Mouse (Mus musculus) ES-Bruce4 (cell line): ENCODE results near the gene Lrba. TPM values are rescaled to one million over a fixed set of nuclear protein-coding genes. Genes with fewer than 3 reads are reported as not detected.

ENCODE experiments used
- H3K27ac ChIP-seq: 2 replicates; pipeline ENCODE4 v1.5.1; 2012; ENCODE audit warnings: low read length, inconsistent platforms; ENCODE audit not compliant: insufficient read depth
- H3K27me3 ChIP-seq: 2 replicates; pipeline ENCODE4 v1.6.1; 2012; ENCODE audit warnings: mild to moderate bottlenecking, low read length, inconsistent platforms; ENCODE audit not compliant: control insufficient read depth, poor library complexity, insufficient read depth, severe bottlenecking
- H3K36me3 ChIP-seq: 2 replicates; pipeline ENCODE4 v1.6.1; 2012; ENCODE audit warnings: inconsistent platforms, mild to moderate bottlenecking, low read length, moderate library complexity; ENCODE audit not compliant: control insufficient read depth, poor library complexity, insufficient read depth, severe bottlenecking
- H3K4me1 ChIP-seq: one replicate; pipeline ENCODE4 v1.8.1; 2011; ENCODE audit warnings: low read length; ENCODE audit not compliant: control insufficient read depth, insufficient read depth
- H3K4me3 ChIP-seq: 2 replicates; pipeline ENCODE4 v1.5.1; 2011; ENCODE audit warnings: low read depth, mild to moderate bottlenecking, low read length
- H3K9ac ChIP-seq: 2 replicates; pipeline ENCODE4 v1.6.1; 2012; ENCODE audit warnings: low read depth, mild to moderate bottlenecking, inconsistent platforms; ENCODE audit not compliant: poor library complexity, severe bottlenecking
- H3K9me3 ChIP-seq: replicated peaks from 2 replicates; pipeline ENCODE4 v1.6.1; 2012; ENCODE audit warnings: mild to moderate bottlenecking, low read length, inconsistent platforms; ENCODE audit not compliant: control insufficient read depth, poor library complexity, insufficient read depth, severe bottlenecking
- CTCF ChIP-seq: IDR thresholded peaks from one replicate; pipeline ENCODE4 v1.8.1; 2011; ENCODE audit warnings: low read depth, low read length
- EP300 ChIP-seq: IDR thresholded peaks from 2 replicates; pipeline ENCODE4 v1.6.1; 2011; ENCODE audit warnings: low read depth, low read length; ENCODE audit not compliant: insufficient read depth
- POLR2A ChIP-seq: IDR thresholded peaks from one replicate; pipeline ENCODE4 v1.8.1; 2011; ENCODE audit warnings: low read length; ENCODE audit not compliant: insufficient read depth
- polyA plus RNA-seq: library from polyadenylated mRNA; stranded (reverse); fragments of >200 nt; gene quantifications from 2 replicates; pipeline ENCODE4 v1.2.4, GENCODE M21; 2011; ENCODE audit warnings: low read depth; ENCODE audit not compliant: missing spikeins, insufficient read depth, insufficient read length

Gene Lrba
- polyA plus RNA-seq, 1 experiment = 24.5 TPM

- no peaks in the 10 kb centered on the region for H3K4me1 ChIP-seq
- H3K36me3 ChIP-seq = no peaks in the 10 kb centered on the region
- no peaks in the 10 kb centered on the region for H3K27me3 ChIP-seq
- TF ChIP-seq CTCF (no peak), POLR2A (no peak), EP300 (no peak)
- no peak overlapping the region for H3K4me3 ChIP-seq
- no peak overlapping the region for H3K27ac ChIP-seq
- H3K9ac ChIP-seq = no peak overlapping the region
- no peaks in the 10 kb centered on the region for H3K9me3 ChIP-seq
Observed at GRCm38 (mm10) chr3:86385047-86385446, 160.6 kb downstream of the Lrba start.

GRCm38 (mm10) chr3:86386246-86386645 is 161.8 kb downstream of the Lrba start:
- no peak overlapping the region for H3K4me3 ChIP-seq
- no peaks in the 10 kb centered on the region for H3K9me3 ChIP-seq
- TF ChIP-seq CTCF (no peak), POLR2A (no peak), EP300 (no peak)
- H3K27ac ChIP-seq = no peak overlapping the region
- no peaks in the 10 kb centered on the region for H3K27me3 ChIP-seq
- H3K4me1 ChIP-seq = no peaks in the 10 kb centered on the region
- H3K36me3 ChIP-seq = no peaks in the 10 kb centered on the region
- no peak overlapping the region for H3K9ac ChIP-seq

- no peaks in the 10 kb centered on the region for H3K36me3 ChIP-seq
- no peak overlapping the region for H3K4me3 ChIP-seq
- no peaks in the 10 kb centered on the region for H3K4me1 ChIP-seq
- H3K9ac ChIP-seq = no peak overlapping the region
- no peaks in the 10 kb centered on the region for H3K27me3 ChIP-seq
- H3K27ac ChIP-seq = no peak overlapping the region
- no peaks in the 10 kb centered on the region for H3K9me3 ChIP-seq
- TF ChIP-seq CTCF (no peak), POLR2A (no peak), EP300 (no peak)
Observed at GRCm38 (mm10) chr3:86423828-86424227, 199.3 kb downstream of the Lrba start.

- no peak for TF ChIP-seq EP300
- Histone ChIP-seq H3K9me3 (no peaks in the 10 kb centered on the region), H3K4me1 (no peaks in the 10 kb centered on the region), H3K9ac (no peak overlapping the region), H3K27me3 (no peaks in the 10 kb centered on the region), H3K4me3 (no peak overlapping the region), H3K27ac (no peak overlapping the region), H3K36me3 (no peaks in the 10 kb centered on the region)
Observed at GRCm38 (mm10) chr3:86426733-86427132, 202.3 kb downstream of the Lrba start.

- no peaks in the 10 kb centered on the region for H3K27me3 ChIP-seq
- H3K4me1 ChIP-seq = no peaks in the 10 kb centered on the region
- TF ChIP-seq EP300 (no peak), CTCF (no peak), POLR2A (no peak)
- no peak overlapping the region for H3K9ac ChIP-seq
- no peaks in the 10 kb centered on the region for H3K36me3 ChIP-seq
- H3K9me3 ChIP-seq = no peaks in the 10 kb centered on the region
- no peak overlapping the region for H3K27ac ChIP-seq
- H3K4me3 ChIP-seq = no peak overlapping the region
Observed at GRCm38 (mm10) chr3:86443497-86443896, 219.0 kb downstream of the Lrba start.

GRCm38 (mm10) chr3:86451211-86451610 is 226.7 kb downstream of the Lrba start:
- Histone ChIP-seq H3K27ac (no peak overlapping the region), H3K4me3 (no peak overlapping the region), H3K27me3 (no peaks in the 10 kb centered on the region), H3K9ac (no peak overlapping the region), H3K9me3 (no peaks in the 10 kb centered on the region), H3K4me1 (no peaks in the 10 kb centered on the region), H3K36me3 (no peaks in the 10 kb centered on the region)
- TF ChIP-seq CTCF (no peak), EP300 (no peak), POLR2A (no peak)

DNA sequence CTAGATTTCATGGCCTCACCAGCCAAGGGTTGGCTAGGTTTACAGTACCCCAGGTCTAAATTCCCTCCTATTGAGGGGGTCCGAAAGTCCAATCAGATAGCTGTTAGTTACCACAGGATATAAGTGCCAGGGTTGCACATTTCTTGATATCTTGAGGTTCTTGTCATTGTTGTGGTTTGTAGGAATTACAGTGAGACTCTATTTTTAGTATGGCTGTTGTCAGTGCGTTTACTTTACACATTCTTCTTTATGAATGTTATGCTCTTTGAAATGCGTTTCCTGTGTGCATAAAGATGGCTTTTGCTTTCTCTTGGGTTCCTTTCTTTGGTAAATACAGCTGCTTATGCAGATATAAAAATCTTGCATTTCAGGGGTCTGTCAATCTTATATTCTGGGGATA is 237.1 kb downstream of the Lrba start:
- no peak for TF ChIP-seq EP300
- no peak for TF ChIP-seq CTCF
- TF ChIP-seq POLR2A = no peak
- H3K36me3 ChIP-seq = no peaks in the 10 kb centered on the region
- no peak overlapping the region for H3K9ac ChIP-seq
- H3K4me1 ChIP-seq = no peaks in the 10 kb centered on the region
- no peaks in the 10 kb centered on the region for H3K9me3 ChIP-seq
- H3K4me3 ChIP-seq = no peak overlapping the region
- no peaks in the 10 kb centered on the region for H3K27me3 ChIP-seq
- no peak overlapping the region for H3K27ac ChIP-seq
